Mouse (Mus musculus) thymus, adult 2 months (tissue): ENCODE measurements around the gene C5ar1.

Experiments used
- CTCF ChIP-seq: fragments of 200-500 bp; IDR thresholded peaks from 2 replicates; pipeline ENCODE4 v1.5.1; 2012; ENCODE audit warnings: mild to moderate bottlenecking, control low read depth, low read length, moderate library complexity, borderline replicate concordance; ENCODE audit not compliant: control insufficient read depth, poor library complexity, insufficient read depth; ENCODE audit errors: extremely low read depth
- POLR2A ChIP-seq: fragments of 200-500 bp; IDR thresholded peaks from 2 replicates; pipeline ENCODE4 v1.6.1; 2012; ENCODE audit warnings: mild to moderate bottlenecking, low read length, control low read depth, moderate library complexity; ENCODE audit not compliant: control insufficient read depth, poor library complexity, insufficient read depth; ENCODE audit errors: extremely low read depth

- no peak for TF ChIP-seq CTCF
- no peak for TF ChIP-seq POLR2A
These were observed 23.0 kb upstream of the C5ar1 start for GRCm38 (mm10) chr7:16282334-16282733.
